Mouse (Mus musculus) liver, adult 2 months (tissue): ENCODE data around the gene Rlbp1. TPM values are rescaled to one million over a fixed set of nuclear protein-coding genes. Genes with fewer than 3 reads are reported as not detected.

ENCODE experiments used
- DNase-seq: peaks from one replicate; pipeline ENCODE4 v3.0.0-alpha.2; 2011; ENCODE audit warnings: low read depth, low spot score; ENCODE audit errors: extremely low read depth
- H3K27ac ChIP-seq: fragments of 200-500 bp; replicated peaks from 2 replicates; pipeline ENCODE4 v1.5.1; 2012; ENCODE audit warnings: low read depth, mild to moderate bottlenecking, control low read depth, inconsistent platforms, low read length; ENCODE audit not compliant: insufficient read depth
- H3K27me3 ChIP-seq: fragments of 200-500 bp; 2 replicates; pipeline ENCODE4 v1.6.1; 2012; ENCODE audit warnings: mild to moderate bottlenecking, moderate library complexity, low read length, inconsistent platforms; ENCODE audit not compliant: control insufficient read depth, insufficient read depth
- H3K36me3 ChIP-seq: fragments of 200-500 bp; 2 replicates; pipeline ENCODE4 v1.6.1; 2012; ENCODE audit warnings: low read length, inconsistent platforms; ENCODE audit not compliant: control insufficient read depth, insufficient read depth
- H3K4me1 ChIP-seq: fragments of 200-500 bp; 2 replicates; pipeline ENCODE4 v1.6.1; 2011; ENCODE audit warnings: low read length; ENCODE audit not compliant: control insufficient read depth, insufficient read depth
- H3K4me3 ChIP-seq: fragments of 200-500 bp; 2 replicates; pipeline ENCODE4 v1.5.1; 2011; ENCODE audit warnings: low read depth, mild to moderate bottlenecking, control low read depth, low read length, moderate library complexity; ENCODE audit not compliant: insufficient read depth
- H3K79me2 ChIP-seq: fragments of 200-500 bp; 2 replicates; pipeline ENCODE4 v1.6.1; 2012; ENCODE audit warnings: inconsistent platforms, mild to moderate bottlenecking, low read length, moderate library complexity; ENCODE audit not compliant: control insufficient read depth, insufficient read depth
- H3K9ac ChIP-seq: fragments of 200-500 bp; 2 replicates; pipeline ENCODE4 v1.6.1; 2012; ENCODE audit warnings: low read depth, mild to moderate bottlenecking, control low read depth, inconsistent platforms, low read length
- CTCF ChIP-seq: fragments of 200-500 bp; IDR thresholded peaks from 2 replicates; pipeline ENCODE4 v1.5.1; 2011; ENCODE audit warnings: low read depth, low read length, control low read depth
- POLR2A ChIP-seq: fragments of 200-500 bp; IDR thresholded peaks from 2 replicates; pipeline ENCODE4 v1.6.1; 2011; ENCODE audit warnings: low read length, control low read depth; ENCODE audit not compliant: insufficient read depth; ENCODE audit errors: extremely low read depth
- WGBS: fragments of 180-500 bp; shearing (Covaris S2); methylation state at CpG from one replicate; pipeline ENCODE4 v1.1.7; 2018; 5-methylcytosine and 5-hydroxymethylcytosine counted together
- polyA plus RNA-seq: library from polyadenylated mRNA; depleted of rRNA; stranded (reverse); fragments of >200 nt; gene quantifications from 2 replicates; pipeline ENCODE4 v1.2.3, GENCODE M21; 2012
- total RNA-seq: library from RNA; depleted of rRNA; stranded (reverse); fragments of >200 nt; gene quantifications from 2 replicates; pipeline ENCODE4 v1.2.3, GENCODE M21; 2014

The Rlbp1 gene
- total and polyA plus RNA-seq, 2 experiments, result not detected

- DNase-seq, result no peak
- no peak overlapping the region for H3K9ac ChIP-seq
- no peaks in the 10 kb centered on the region for H3K79me2 ChIP-seq
- H3K27me3 ChIP-seq, result no peaks in the 10 kb centered on the region
- H3K4me3 ChIP-seq, result no peak overlapping the region
- 97% methylated on average over 7 of the region's 7 CpGs for WGBS
- H3K4me1 ChIP-seq, result peaks cover 5% of the 10 kb centered on the region; the same call in 1 of the 2 replicates
- H3K27ac ChIP-seq, result no peak overlapping the region
- no peaks in the 10 kb centered on the region for H3K36me3 ChIP-seq
- TF ChIP-seq CTCF (no peak), POLR2A (no peak)
These were observed 7.1 kb upstream of the Rlbp1 start for GRCm38 (mm10) chr7:79393924-79394323.

- H3K4me3 ChIP-seq, result peak overlapping the region; percentile 79; the same call in 1 of the 2 replicates
- 49% methylated on average over 9 of the region's 9 CpGs for WGBS
- no peak for TF ChIP-seq CTCF
- no peak for TF ChIP-seq POLR2A
- no peak overlapping the region for H3K9ac ChIP-seq
- H3K27ac ChIP-seq, result no peak overlapping the region
- no peaks in the 10 kb centered on the region for H3K79me2 ChIP-seq
- DNase-seq, result no peak
- peaks cover 5% of the 10 kb centered on the region; the same call in 1 of the 2 replicates for H3K4me1 ChIP-seq
- no peaks in the 10 kb centered on the region for H3K27me3 ChIP-seq
- no peaks in the 10 kb centered on the region for H3K36me3 ChIP-seq
These were observed 6.1 kb upstream of the Rlbp1 start for GRCm38 (mm10) chr7:79392860-79393513.

- H3K36me3 ChIP-seq, result no peaks in the 10 kb centered on the region
- 0 out of 2 replicates have a peak, but pooled peaks have one; percentile 17 for TF ChIP-seq POLR2A
- TF ChIP-seq CTCF, result no peak
- no peaks in the 10 kb centered on the region for H3K27me3 ChIP-seq
- peak within 1 kb of the TSS; percentile 64 for H3K27ac ChIP-seq
- peak; percentile 74 for DNase-seq
- H3K9ac ChIP-seq, result peak within 1 kb of the TSS; percentile 68
- under 1% methylated on average over 44 of the region's 44 CpGs for WGBS
- no peaks in the 10 kb centered on the region for H3K79me2 ChIP-seq
- H3K4me1 ChIP-seq, result peaks cover 5% of the 10 kb centered on the region; the same call in 1 of the 2 replicates
- H3K4me3 ChIP-seq, result peak within 1 kb of the TSS; percentile 79
These were observed 5.2 kb upstream of the Rlbp1 start, which contains the start of gene Fanci for GRCm38 (mm10) chr7:79391883-79392649. Gene Fanci, plus strand, starts transcription at chr7:79391929.

GRCm38 (mm10) chr7:79391471-79391870 lies 4.6 kb upstream of the Rlbp1 start:
- 8% methylated on average over 3 of the region's 3 CpGs for WGBS
- Histone ChIP-seq H3K4me3 (peak overlapping the region; percentile 79), H3K4me1 (peaks cover 5% of the 10 kb centered on the region; the same call in 1 of the 2 replicates), H3K36me3 (no peaks in the 10 kb centered on the region), H3K27me3 (no peaks in the 10 kb centered on the region), H3K9ac (peak overlapping the region; percentile 67), H3K79me2 (no peaks in the 10 kb centered on the region), H3K27ac (peak overlapping the region; percentile 64; the same call in 1 of the 2 replicates)
- TF ChIP-seq POLR2A, result no peak
- no peak for TF ChIP-seq CTCF
- no peak for DNase-seq

- no peaks in the 10 kb centered on the region for H3K27me3 ChIP-seq
- 92% methylated on average over 5 of the region's 5 CpGs for WGBS
- H3K27ac ChIP-seq, result no peak overlapping the region
- H3K79me2 ChIP-seq, result no peaks in the 10 kb centered on the region
- DNase-seq, result no peak
- TF ChIP-seq CTCF (no peak), POLR2A (no peak)
- no peaks in the 10 kb centered on the region for H3K36me3 ChIP-seq
- H3K9ac ChIP-seq, result no peak overlapping the region
- H3K4me1 ChIP-seq, result peaks cover 5% of the 10 kb centered on the region; the same call in 1 of the 2 replicates
- H3K4me3 ChIP-seq, result no peak overlapping the region
These were observed 3.4 kb upstream of the Rlbp1 start for GRCm38 (mm10) chr7:79390141-79390708.
